Mouse (Mus musculus): ENCODE measurements around the gene Cog1.
"Not testable (repeated sequence)": the region's sequence is repeated elsewhere in the genome, so short reads cannot be mapped to it uniquely, and the experiment has no call there.

The Cog1 gene

DNA sequence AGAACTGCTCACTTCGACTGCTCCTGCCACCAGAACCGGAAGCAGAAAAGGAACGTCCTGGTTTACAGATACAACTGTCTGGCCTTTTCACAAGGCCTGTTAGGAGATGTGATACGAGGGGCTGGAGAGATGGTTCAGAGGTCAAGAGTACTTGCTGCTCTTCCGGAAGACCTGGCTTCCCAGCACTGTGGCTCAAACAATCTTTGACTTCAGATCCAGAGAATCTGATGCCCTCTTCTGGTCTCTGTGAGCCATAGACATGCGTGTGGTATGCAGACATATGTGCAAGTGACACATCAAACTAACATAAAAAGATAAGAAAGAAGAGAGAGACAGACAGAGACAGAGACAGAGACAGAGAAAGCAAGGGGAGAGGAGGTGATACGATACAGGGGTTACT lies 16.7 kb upstream of the Cog1 start:
- DNase-seq (ENCODE audit: low spot score), result no peak

DNA sequence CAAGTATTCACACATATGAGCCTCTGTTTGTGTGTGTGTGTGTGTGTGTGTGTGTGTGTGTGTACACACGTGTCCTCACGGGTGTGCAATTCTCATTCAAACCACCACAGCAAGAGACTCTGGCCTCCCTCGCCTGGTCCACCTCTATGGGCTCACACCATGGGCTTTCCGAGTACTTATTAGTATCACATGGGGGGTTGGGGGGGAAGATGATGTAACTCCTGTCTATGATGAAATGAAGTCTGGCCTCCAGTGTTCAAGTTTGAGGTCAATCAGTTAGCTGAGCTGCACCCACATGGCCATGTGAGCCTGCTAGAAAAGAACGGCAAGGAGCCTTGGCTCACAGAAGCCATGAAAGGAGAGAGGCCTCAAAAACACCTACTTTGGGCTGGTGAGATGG lies 15.6 kb upstream of the Cog1 start:
- no peak for DNase-seq (ENCODE audit: low spot score)

DNA sequence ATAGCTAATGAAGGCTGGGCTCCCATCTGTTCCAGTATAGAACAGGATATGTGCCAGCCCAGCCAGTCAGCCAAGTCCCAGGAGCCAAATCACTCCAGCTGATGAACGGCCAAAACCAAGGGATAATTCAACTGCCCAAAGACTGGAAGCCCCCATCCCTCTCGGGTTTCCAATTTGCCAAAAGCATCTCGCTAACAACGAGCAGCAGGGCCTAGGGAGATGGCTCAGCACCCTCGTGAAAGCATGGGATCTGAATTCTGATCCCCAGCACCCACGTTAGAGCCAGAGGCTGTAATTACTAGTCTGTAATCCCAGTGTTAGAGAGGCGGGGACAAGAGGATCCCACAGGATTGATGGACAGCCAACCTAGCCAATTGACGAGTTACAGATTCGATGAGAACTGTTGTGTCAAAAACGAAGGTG lies 14.3 kb upstream of the Cog1 start:
- DNase-seq (ENCODE audit: low spot score), result no peak

DNA sequence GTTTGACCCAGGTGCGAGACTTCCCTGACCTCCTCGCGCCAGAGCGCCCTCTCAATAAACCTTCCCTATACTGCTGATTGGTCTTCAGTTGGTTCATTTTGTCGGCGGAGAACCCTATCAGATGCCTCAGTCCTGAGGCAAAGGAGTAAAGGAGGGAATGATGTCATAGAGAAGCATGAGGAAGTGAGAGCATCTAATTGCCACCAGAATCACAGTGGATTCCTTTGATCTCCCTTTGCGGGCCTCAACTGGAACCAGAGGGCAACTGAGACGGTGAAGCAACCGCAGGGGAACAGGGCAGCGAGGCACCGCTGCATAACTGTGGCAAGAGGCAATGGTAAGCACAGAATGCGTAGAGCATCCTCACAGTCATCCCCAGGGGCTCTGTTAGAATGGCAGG lies 10.3 kb upstream of the Cog1 start:
- DNase-seq (ENCODE audit: low spot score), result no peak

DNA sequence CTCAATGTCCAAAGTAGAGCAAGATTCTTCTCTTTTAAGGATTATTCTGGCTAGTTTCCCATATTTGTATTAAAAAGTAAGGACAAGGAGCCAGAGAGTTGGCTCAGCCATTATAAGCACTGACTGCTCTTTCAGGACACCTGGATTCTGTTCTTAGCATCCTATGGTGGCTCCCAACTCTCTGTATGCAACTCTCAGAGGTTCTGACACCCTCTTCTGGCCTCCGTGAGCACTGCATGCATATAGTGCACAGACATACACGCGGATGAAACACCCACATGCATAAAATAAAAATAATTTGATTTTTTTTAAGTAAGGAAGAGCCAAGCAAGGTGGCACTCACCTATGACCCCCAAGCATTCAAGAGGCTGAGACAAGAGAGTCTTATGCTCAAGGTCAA lies 3.8 kb upstream of the Cog1 start:
- no peak for DNase-seq (ENCODE audit: low spot score)

DNA sequence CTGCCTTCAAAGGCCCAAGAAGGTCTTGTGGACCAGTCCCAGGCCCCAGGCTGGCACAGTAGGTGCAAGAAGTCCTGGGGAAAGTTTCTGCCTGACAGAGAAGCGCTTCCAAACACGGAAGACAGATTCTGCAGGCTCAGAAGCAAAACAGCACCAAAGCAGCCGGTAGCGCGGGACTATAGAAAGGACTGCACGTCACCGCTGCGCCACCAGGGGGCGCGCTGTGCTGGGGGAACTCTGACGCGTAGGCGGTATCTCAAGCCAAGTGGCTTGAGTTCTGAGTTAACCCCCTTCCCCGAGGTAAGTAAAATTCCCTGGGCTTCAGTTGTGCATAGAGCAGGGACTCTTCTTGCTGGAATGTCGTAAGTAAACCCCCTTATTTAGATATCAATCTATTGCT lies 817 bp upstream of the Cog1 start:
- DNase-seq (ENCODE audit: low spot score), result peak; percentile 48

DNA sequence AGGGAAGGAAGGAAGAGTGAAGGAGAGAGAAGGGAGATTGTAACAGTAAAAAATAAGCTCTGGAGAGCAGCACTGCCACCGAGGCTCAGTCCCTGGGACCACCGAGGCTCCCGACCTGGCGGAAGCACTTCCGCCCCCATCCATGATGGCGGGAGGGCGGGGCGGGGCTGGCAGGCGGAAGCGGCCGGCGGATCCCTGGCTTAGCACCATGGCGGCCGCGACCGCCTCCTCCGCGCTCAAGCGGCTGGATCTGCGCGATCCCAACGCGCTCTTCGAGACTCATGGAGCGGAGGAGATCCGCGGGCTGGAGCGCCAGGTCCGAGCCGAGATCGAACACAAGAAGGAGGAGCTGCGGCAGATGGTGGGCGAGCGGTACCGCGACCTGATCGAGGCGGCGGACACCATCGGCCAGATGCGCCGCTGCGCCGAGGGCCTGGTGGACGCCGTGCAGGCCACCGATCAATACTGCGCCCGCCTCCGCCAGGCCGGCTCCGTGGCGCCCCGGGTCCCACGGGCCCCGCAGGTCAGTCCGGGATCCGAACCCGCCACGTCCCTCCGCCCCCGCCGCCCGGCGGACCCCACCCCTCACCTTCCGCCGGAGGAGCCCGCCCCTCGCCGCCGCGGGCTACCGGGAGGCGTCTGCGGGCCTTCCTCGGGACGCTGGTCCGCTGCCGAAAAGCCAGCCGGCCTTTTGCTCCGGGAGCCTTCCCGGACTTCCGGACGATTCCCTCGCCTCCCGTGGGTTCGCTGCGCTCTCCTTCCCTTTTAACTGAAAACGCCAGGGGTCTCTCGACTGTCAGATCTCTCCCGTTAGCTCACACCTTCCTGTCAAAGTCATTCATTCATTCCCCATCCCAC lies 613 bp downstream of the Cog1 start, which contains the start of gene Slc39a11:
Slc39a11 (minus strand) TSS at position 727 of the 858 bp plus-strand sequence.
- DNase-seq (ENCODE audit: low spot score), result peak; percentile 50

DNA sequence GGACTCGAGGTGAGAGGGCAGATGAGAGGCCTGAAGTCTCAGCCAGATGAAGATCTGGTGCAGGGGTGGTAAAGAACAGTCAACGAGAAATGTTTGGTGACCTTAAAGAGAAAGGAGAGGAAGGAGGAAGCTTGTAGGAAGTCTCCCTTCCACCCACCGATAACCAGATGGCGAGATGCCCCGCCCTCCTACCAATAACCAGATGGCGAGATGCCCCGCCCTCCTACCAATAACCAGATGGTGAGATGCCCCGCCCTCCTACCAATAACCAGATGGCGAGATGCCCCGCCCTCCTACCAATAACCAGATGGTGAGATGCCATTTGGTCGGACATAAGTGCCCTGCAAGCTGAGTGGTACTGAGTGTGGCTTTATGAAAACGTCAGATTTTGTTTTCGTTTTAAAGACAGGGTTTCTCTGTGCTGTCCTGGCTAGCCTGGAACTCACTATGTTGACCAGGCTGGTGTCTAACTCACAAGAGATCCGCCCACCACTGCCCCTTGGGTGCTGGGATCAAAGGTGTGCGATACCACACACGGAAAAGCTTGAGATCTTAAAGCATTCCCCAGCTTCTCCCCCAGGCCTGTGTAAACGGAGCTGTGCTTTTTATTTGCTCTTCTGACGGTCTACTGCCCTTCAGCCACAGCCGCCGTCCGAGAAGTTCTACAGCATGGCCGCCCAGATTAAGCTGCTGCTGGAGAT lies 2.4 kb downstream of the Cog1 start:
- no peak for DNase-seq (ENCODE audit: low spot score)

DNA sequence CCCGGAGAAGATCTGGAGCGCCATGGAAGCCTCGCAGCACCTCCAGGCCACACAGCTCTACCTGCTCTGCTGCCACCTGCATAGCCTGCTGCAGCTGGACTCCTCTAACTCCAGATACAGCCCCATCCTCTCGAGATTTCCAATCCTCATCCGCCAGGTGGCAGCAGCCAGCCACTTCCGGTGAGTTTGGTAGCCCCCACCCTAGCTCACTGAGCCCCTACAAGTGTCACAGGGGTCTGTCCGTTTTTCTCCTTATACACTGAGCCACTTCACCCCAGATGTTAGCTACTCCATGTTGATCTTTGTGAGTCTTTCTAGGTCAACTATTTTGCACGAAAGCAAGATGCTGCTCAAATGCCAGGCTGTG lies 2.9 kb downstream of the Cog1 start:
- no peak for DNase-seq (ENCODE audit: low spot score)

DNA sequence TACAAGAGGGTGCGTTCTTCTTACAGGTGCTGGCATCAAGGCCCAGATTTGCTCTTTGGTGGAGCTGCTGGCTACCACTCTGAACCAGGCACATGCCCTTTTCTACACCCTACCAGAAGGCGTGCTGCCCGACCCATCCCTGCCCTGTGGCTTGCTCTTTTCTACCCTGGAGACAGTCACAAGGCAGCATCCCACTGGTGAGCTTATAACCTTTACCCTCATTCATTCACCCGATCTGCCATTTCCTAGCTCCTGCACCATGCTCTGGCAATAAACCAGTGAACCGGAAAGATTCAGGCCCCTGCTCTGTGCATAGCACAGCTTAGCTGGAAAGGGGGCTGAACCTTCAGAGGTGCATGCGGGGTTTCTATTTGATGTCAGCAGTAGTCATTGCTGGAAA lies 3.5 kb downstream of the Cog1 start:
- DNase-seq (ENCODE audit: low spot score), result no peak

DNA sequence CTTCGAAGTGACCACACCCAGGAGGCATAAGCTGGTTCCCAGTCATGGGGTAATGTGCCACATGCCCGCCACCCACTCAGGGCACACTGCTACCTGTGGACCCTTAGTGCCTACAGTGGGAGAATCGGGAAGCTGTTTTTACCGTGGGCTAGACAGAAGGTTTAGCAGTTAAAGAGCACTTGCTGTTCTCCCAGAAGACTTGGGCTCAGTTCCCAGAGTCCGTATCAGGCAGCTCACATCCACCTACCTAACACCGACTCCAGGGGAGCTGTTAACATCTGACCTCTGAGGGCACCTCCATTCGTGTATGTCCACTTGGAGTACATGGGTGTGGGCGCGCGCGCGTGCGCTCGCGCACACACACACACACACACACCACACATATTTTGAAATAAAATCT lies 5.1 kb downstream of the Cog1 start:
- DNase-seq (ENCODE audit: low spot score), result no peak

DNA sequence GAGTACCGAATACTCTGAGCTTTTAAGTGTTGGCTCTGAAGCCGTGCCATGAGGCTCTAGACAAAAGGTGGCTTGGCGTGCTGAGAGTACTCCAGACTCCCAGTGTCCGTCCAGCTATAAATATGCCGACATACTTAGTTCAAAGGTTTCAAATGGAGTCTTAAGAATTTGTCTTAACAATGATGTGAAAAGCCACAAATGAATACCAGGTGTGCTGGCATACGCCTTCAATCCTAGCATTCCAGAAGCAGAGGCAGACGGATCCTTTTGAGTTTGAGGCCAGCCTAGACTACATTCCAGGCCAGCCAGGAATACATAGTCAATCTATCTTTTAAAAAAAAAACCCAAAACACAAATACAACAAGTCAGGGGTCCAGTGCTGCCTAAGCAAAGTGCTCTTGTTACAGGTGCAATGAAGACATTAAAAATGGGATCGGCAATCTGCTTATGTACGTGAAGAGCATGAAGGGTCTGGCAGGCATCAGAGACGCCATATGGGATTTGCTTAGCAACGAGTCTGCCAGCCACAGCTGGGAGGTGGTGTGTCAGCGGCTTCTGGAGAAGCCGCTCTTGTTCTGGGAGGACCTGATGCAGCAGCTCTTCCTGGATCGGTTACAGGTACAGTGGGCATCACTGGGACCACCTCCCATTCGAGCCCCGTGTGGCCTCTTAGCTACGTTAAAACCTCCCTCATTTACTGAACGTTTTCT lies 5.7 kb downstream of the Cog1 start:
- DNase-seq (ENCODE audit: low spot score), result no peak

DNA sequence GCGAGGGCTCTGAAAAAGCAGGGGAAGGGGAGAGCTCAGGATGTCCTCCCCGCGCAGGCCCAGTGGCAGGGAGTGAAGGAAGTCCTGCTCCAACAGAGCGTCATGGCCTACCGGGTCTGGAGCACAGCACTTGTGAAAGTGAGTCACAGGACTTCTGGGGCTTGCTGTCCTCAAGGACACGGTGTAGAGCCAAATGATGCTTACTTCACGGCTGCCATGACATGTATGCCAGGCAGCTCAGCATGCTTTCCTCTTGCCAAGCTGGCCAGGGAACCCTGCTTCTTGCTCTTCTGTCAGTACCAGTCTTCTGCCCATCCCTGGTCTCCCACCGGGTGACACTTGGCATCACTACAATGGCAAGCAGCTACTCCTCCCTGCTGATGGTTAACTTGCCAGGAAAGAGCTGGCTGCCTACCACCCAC lies 7.6 kb downstream of the Cog1 start:
- DNase-seq (ENCODE audit: low spot score), result no peak

DNA sequence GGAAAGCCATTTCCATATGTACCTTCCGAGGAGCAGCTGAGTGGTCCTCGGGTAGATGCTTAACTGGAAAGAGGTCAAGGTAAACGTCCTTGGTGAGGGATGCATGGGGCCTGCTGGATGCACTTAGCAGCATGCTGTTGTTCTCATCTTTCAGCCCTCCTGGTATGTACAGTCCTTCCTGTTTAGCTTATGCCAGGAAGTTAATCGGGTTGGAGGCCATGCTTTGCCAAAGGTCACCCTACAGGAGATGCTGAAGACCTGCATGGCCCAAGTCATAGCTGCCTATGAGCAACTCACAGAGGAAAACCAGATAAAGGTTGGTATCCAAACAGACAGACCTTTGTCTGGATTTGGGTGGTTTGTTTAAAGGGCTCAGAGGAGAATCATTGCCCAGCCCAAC lies 8.3 kb downstream of the Cog1 start:
- DNase-seq (ENCODE audit: low spot score), result no peak

DNA sequence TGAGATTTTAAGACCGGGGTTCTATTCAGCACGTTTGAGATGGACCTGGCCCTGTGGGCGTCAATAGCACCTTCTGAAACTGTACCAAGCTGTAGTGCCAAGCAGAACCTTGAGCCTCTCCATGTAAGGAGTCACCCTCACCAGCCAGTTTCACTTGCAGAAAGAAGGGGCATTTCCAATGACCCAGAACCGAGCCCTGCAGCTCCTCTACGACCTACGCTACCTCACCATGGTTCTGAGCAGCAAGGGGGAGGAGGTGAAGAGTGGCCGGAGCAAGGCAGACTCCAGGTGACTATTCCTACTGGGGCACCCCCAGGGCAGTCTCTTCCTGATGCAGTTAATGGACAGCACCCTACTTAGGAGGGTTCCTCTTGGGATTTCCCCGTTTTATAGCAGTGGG lies 9.3 kb downstream of the Cog1 start:
- DNase-seq (ENCODE audit: low spot score), result no peak

DNA sequence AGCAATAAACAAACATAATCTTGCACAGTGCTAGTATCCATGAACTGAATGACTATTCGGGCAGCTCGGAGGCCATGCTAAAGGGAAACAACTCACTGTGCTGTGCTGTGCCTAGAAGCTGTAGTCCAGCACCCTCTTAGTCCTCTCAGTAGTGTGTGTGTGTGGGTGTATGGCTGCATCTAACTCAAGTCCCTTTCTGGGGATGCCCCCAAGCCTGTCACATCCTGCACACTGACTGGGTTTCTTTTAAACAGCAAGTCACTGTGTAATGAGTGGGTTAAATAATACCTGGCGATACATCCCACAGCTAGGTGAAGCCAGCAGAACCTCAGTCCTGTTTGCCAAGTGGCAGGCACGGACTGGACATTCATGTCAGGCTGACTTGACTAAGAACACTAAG lies 9.8 kb downstream of the Cog1 start:
- no peak for DNase-seq (ENCODE audit: low spot score)

DNA sequence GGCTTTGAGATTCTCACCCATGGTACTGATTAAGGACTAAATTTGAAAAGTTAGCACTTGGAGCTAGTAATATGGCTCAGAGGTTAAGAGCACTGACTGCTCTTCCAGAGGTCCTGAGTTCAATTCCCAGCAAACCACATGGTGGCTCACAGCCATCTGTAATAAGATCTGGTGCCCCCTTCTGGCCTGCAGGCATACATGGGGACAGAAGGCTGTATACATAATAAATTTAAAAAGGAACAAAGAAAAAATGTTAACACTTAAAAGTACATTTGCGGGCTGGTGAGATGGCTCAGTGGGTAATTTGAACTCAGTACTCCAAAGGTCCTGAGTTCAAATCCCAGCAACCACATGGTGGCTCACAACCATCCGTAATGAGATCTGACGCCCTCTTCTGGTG lies 11.2 kb downstream of the Cog1 start:
- not testable (repeated sequence) for DNase-seq (ENCODE audit: low spot score)

DNA sequence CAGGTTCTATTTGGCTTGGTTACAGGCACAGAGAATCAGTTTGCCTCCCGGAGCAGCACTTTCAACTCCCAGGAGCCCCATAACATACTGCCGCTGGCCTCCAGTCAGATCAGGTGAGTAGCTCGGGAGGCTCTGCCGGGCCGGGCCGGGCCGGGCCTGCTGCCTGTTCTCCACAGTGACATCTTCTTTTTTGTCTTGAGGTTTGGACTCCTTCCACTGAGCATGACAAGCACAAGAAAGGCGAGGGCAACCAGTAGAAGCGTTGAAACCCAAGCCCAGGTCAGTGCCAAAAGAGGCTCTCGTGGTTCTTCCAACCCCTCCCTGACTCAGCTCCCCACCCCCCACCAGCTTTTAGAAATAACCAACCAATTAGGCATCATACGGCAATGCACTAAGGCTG lies 12.0 kb downstream of the Cog1 start:
- no peak for DNase-seq (ENCODE audit: low spot score)

DNA sequence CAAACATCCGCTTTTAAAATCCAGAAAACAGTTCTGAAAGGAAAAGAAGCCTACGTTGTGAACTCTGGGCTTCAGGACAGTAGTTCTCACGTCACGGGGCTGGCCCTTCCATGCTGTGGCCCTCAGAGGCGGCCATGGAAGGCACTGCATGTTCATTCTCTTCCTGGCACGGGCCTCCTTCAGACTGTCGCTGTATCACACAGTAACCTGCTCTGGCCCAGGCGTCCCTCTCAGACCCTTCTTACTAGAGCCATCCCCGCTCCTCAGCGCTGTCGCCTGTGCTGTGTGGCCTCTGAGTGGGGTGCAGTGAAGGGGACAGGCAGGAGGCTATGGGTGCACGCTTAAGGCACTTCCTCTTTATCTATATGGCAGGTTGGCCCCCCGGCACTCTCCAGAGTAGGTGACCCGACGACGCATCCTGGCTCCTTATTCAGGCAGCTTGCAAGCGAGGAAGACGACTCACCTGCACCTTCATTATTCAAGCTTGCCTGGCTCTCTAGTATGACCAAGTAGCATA lies 12.9 kb downstream of the Cog1 start:
- DNase-seq (ENCODE audit: low spot score), result no peak

DNA sequence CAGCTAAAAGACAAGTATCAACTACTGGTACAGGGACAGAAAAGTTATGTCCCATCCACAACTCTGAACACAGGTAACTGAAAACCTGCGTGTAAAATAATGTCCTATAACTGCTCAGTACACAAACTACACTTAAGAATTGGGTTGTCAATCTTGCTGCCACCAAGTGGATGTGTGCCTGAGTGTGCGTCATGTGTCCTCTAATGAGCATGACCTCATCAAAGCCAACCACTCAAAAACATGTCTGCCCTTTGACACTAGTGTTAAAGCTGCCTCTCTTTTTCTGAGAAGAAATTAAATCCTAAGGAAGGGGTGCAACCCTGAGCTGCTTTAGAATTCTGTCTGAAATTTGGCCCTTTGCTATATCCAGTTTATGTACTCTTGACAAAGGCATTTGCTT lies 15.3 kb downstream of the Cog1 start:
- DNase-seq (ENCODE audit: low spot score), result no peak

DNA sequence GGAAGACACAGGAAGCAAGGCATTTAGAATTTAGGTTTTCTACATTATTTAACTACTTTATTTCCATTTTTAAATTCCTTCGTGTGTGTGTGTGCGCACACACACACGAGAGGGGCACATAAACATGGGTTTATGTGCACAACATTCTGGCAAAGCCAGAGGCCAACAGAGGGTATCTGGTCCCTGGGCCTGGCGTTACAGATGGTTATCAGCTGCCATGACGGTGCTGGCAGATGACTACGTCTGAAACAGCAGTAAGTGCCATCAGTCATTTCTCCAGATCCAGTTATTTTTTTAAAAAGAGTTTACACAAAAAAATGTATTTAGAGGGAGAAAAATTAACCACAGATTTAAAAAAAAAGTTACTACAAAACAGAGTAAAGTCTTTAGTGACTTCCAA lies 17.2 kb downstream of the Cog1 start:
- no peak for DNase-seq (ENCODE audit: low spot score)

DNA sequence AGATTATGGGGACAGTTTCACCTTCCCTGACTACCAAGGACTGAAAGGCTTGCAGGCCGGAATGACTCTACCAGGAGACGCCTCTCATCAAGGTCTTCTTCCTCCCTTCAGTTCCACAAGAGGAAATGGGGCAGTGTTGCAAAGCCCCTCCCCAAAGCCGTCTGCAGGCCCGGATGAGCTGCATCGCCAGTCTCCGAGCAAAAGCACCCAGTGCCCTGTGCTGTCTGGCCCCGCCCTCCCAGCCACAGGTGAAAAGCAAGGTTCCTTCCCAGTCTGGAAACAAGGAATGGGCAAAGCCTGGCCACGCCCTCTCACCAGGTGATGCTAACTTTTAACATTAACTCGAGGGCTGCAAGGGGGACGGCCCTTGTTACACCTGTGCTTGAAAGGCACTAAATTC lies 17.7 kb downstream of the Cog1 start:
- DNase-seq (ENCODE audit: low spot score), result no peak

DNA sequence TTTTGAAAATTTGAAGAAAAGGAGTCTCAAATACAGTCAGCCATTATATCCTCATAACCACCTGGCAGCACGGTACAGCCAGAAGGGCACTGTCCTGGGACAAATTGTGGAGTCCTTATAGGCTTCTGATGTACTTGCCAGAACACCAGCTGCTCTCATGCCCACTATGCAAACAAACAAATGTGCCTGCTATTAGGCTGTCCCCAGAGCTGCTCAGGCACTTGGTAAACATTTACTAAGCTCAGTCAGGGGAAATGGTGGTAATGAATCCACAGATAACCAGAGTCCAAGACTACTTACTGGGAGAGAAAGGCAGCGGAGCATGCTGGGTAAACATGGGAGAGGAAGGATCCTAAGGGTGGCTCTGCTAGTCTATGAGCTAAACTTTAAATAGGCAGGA lies 18.2 kb downstream of the Cog1 start:
- DNase-seq (ENCODE audit: low spot score), result no peak

All from ovary, postnatal 10 days (tissue).